Mouse (Mus musculus) naive thymus-derived CD4-positive, alpha-beta T cell, adult 2 months (primary cell): ENCODE results near the gene Il2rg.

ENCODE experiments used
- DNase-seq: peaks from one replicate; pipeline ENCODE4 v3.0.0-alpha.2; 2011; ENCODE audit warnings: low read depth

Gene Il2rg

GRCm38 (mm10) chrX:101260441-101261325, 7.4 kb downstream of the Il2rg start:
- DNase-seq = peak; percentile 47

GRCm38 (mm10) chrX:101256603-101257002, 11.5 kb downstream of the Il2rg start:
- DNase-seq = peak; percentile 76

DNA sequence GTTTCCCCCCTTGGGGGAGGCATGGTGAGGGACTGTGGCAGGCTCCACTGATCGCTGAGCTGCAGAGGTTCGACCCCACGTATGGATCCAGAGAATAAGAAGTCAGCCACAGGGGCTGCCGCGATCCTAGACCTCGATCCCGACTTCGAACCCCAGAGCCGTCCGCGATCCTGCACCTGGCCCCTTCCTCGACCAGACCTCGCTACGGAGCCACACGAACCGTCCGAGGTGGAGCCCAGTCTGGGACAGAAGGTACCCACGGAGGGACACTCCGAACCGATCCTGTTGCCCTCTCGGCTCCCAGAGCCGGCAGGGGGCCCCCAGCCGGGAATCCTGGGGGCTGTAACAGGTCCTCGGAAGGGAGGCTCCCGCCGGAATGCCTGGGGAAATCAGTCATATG, 13.3 kb downstream of the Il2rg start:
- DNase-seq = no peak

DNA sequence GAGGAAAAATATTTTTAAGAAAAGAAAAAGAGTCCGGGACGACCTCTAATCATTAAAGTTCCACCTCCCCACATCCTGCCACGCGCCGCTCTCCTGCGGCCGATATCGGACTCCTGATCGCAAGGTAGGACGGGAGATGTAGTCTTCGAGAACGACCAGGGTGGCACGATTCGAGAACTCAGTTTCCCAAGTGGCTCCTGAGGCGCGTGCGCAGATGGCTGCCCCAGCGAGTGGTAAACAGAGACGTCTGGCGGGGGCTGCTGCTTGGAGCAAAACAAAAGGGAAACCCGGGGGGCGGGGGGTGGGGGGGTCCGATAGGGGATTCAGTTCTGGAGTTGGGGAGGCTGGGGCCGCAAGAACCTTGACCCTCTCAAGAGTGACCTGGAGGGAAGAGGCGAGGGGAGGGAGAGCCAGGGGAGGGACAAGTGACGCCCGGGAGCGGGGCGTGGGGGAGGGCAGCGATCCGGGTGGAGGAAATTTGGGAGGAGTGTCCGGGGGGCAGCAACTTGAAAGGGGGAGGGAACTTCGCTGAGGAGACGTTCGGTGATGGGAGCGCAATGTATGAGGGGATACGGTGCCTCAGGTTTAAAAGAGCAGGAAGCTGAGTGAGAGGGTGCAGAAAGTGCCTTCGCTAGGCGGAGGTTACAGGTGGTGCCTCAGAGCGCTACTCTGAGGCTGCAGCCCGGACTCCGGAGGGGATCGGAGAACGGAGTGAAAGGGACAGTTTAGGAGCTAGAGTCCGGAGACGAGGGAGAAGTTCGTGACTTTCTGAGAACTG, 13.9 kb downstream of the Il2rg start, which contains the start of gene Foxo4:
Gene Foxo4 (plus strand): TSS at position 577 of the 778 bp plus-strand sequence.
- DNase-seq = peak; percentile 90

DNA sequence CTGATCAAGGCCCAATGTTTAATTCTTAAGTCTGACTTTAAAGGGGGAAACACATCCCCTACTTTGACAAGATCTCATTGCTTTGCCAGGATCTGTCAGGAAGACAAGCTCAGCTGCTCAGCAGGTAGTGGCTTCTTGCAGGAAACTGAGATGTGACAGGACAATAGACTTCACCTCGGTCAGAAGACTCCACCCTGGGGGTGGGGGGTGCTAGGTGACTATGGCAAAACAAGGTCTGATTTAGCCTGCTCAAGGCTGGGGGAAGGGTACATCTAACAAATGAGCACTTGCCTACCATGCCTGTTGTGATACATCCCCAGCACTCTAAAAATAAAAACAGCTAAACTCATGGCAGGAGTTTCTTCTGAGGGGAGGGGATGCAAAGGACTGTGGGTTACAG, 23.0 kb downstream of the Il2rg start:
- no peak for DNase-seq

DNA sequence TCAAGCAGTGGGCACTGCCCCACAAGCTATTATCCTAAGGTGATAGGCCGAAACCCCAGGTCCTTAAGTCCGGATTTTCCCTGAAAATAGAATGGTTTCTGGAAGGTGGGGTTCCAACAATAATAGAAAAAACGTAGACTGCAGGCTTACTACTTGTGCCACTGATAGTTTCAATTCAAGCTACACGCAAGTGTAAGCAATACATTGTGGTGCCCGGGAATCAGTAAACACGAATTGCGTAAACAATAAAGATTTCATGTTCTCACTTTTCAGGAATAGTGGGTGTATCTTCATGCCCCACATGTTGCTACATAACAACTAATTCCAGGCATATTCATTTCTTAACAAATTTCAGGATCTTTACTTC, 45.3 kb downstream of the Il2rg start:
- DNase-seq = no peak

DNA sequence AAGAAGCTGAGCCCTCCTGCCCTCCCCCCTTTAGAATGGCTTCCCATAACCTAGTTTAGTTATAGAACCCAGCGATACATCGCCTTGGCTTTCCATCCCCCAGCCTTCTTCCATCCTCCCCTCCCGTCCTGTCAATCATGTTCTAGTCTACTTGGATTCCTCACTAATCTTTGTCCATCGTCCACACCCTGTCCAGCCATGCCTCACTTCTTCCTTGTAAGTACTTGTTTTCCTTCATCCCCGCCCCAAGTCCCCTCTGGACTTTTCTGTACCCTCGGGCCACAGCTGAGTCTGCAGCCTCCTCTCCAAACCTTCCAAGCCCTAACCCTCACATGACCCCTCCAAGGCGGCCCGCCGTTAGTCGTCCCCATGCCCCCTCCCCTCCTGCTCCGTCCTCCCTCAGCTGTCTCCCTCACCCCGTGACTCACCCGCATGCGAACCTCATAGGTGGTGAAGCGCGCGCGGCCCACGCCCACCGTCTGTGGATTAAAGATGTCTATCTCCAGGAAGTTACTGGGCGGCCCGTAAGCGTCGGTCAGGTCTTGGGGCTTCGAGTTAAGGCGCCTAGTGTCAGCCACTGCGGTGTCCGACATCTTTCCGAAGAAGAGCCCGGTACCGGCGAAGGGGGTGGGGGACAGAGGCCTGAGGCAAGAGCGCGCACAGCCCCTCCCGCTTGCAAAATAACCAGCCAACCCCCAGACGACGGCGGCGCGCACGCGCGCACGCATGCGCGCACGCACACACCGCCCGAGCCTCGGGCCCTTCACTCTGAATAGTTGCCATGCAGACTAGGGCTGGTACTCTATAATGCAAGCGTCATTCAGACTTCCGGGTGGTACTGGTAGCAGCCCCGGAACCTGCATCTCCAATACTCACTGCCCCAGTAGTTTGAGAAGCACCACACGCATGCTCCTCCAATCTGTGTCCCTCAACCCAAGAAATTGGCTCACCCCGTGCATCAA, 45.9 kb downstream of the Il2rg start, which contains the start of gene Snx12:
Gene Snx12 (minus strand): TSS at position 730 of the 962 bp plus-strand sequence.
- DNase-seq = peak; percentile 93
